Mouse (Mus musculus) liver, embryonic 15.5 days (tissue): Measurements from ENCODE around the gene Amh. TPM values are rescaled to one million over a fixed set of nuclear protein-coding genes. Genes with fewer than 3 reads are reported as not detected.

Experiments used
- ATAC-seq: fragments of 200-750 bp; cut with Nextera tagmentation; 2 replicates; pipeline ENCODE4 v1.8.0; 2017; ENCODE audit warnings: moderate number of reproducible peaks, mild to moderate bottlenecking, moderate library complexity; ENCODE audit not compliant: insufficient read depth
- H3K27ac ChIP-seq: fragments of 300-500 bp; sonication (generic); replicated peaks from 2 replicates; pipeline ENCODE4 v1.5.1; 2015; ENCODE audit warnings: mild to moderate bottlenecking, inconsistent platforms
- H3K27me3 ChIP-seq: fragments of 300-500 bp; sonication (generic); 2 replicates; pipeline ENCODE4 v1.6.1; 2015; ENCODE audit warnings: mild to moderate bottlenecking, inconsistent platforms
- H3K36me3 ChIP-seq: fragments of 300-500 bp; sonication (generic); replicated peaks from 2 replicates; pipeline ENCODE4 v1.6.1; 2015; ENCODE audit warnings: moderate library complexity, mild to moderate bottlenecking, inconsistent platforms
- H3K4me1 ChIP-seq: fragments of 300-500 bp; sonication (generic); replicated peaks from 2 replicates; pipeline ENCODE4 v1.6.1; 2015; ENCODE audit warnings: inconsistent platforms
- H3K4me2 ChIP-seq: fragments of 300-500 bp; sonication (generic); 2 replicates; pipeline ENCODE4 v1.6.1; 2015; ENCODE audit warnings: moderate library complexity, mild to moderate bottlenecking, inconsistent platforms
- H3K4me3 ChIP-seq: fragments of 300-500 bp; sonication (generic); replicated peaks from 2 replicates; pipeline ENCODE4 v1.5.1; 2015; ENCODE audit warnings: mild to moderate bottlenecking, inconsistent platforms
- H3K9ac ChIP-seq: fragments of 300-500 bp; sonication (generic); 2 replicates; pipeline ENCODE4 v1.6.1; 2015; ENCODE audit warnings: moderate library complexity, mild to moderate bottlenecking, inconsistent platforms
- H3K9me3 ChIP-seq: fragments of 300-500 bp; sonication (generic); replicated peaks from 2 replicates; pipeline ENCODE4 v1.6.1; 2016; ENCODE audit warnings: inconsistent platforms
- WGBS: fragments of 180-500 bp; shearing (Covaris S2); methylation state at CpG from one replicate; pipeline ENCODE4 v1.1.7; 2015; ENCODE audit warnings: mixed read lengths; ENCODE audit not compliant: insufficient replicate concordance; 5-methylcytosine and 5-hydroxymethylcytosine counted together
- polyA plus RNA-seq: library from polyadenylated mRNA; unstranded; fragments of >200 nt; fragmentation: Nextera tagmentation; extraction: Ambion mirVana; gene quantifications from 2 replicates; pipeline ENCODE4 v1.2.1, GENCODE M21; 2015

Amh gene
- polyA plus RNA-seq, 1 experiment from 2014 or later: 0.10 TPM

GRCm38 (mm10) chr10:80785963-80786362 is 19.1 kb upstream of the Amh start:
- no peak overlapping the region for H3K27ac ChIP-seq
- H3K9ac ChIP-seq: no peak overlapping the region
- H3K9me3 ChIP-seq: no peaks in the 10 kb centered on the region
- H3K27me3 ChIP-seq: no peaks in the 10 kb centered on the region
- H3K4me2 ChIP-seq: no peak overlapping the region
- peaks cover 99% of the 10 kb centered on the region for H3K36me3 ChIP-seq
- WGBS: 88% methylated on average over 11 of the region's 11 CpGs
- H3K4me1 ChIP-seq: no peaks in the 10 kb centered on the region
- H3K4me3 ChIP-seq: no peak overlapping the region
- ATAC-seq: no peak

- Histone ChIP-seq H3K27ac (no peak overlapping the region), H3K4me3 (no peak overlapping the region), H3K9me3 (no peaks in the 10 kb centered on the region), H3K27me3 (no peaks in the 10 kb centered on the region), H3K4me2 (no peak overlapping the region), H3K36me3 (peaks cover 99% of the 10 kb centered on the region), H3K9ac (no peak overlapping the region), H3K4me1 (peaks cover 4% of the 10 kb centered on the region)
- ATAC-seq: no peak
- WGBS: 57% methylated on average over 2 of the region's 2 CpGs
Measured at GRCm38 (mm10) chr10:80787517-80787916, 17.5 kb upstream of the Amh start.

GRCm38 (mm10) chr10:80790761-80791404 is 14.2 kb upstream of the Amh start:
- H3K36me3 ChIP-seq: peaks cover 98% of the 10 kb centered on the region
- peaks cover 9% of the 10 kb centered on the region for H3K4me1 ChIP-seq
- no peaks in the 10 kb centered on the region for H3K9me3 ChIP-seq
- WGBS: 88% methylated on average over 19 of the region's 19 CpGs
- no peaks in the 10 kb centered on the region for H3K27me3 ChIP-seq
- no peak overlapping the region for H3K9ac ChIP-seq
- H3K27ac ChIP-seq: no peak overlapping the region
- no peak overlapping the region for H3K4me2 ChIP-seq
- no peak for ATAC-seq
- no peak overlapping the region for H3K4me3 ChIP-seq

GRCm38 (mm10) chr10:80791476-80792174 is 13.4 kb upstream of the Amh start:
- Histone ChIP-seq H3K4me2 (no peak overlapping the region), H3K27ac (no peak overlapping the region), H3K4me1 (peaks cover 17% of the 10 kb centered on the region), H3K27me3 (no peaks in the 10 kb centered on the region), H3K4me3 (no peak overlapping the region), H3K36me3 (peaks cover 98% of the 10 kb centered on the region), H3K9ac (no peak overlapping the region), H3K9me3 (no peaks in the 10 kb centered on the region)
- no peak for ATAC-seq
- 77% methylated on average over 33 of the region's 33 CpGs for WGBS

GRCm38 (mm10) chr10:80792175-80793032 is 12.6 kb upstream of the Amh start:
- H3K4me3 ChIP-seq: no peak overlapping the region
- H3K27me3 ChIP-seq: no peaks in the 10 kb centered on the region
- H3K36me3 ChIP-seq: peaks cover 94% of the 10 kb centered on the region
- H3K9me3 ChIP-seq: no peaks in the 10 kb centered on the region
- no peak overlapping the region for H3K27ac ChIP-seq
- H3K4me2 ChIP-seq: no peak overlapping the region
- ATAC-seq: no peak
- peaks cover 24% of the 10 kb centered on the region for H3K4me1 ChIP-seq
- WGBS: 62% methylated on average over 41 of the region's 41 CpGs
- no peak overlapping the region for H3K9ac ChIP-seq

- Histone ChIP-seq H3K36me3 (peaks cover 86% of the 10 kb centered on the region), H3K4me3 (no peak overlapping the region), H3K9ac (no peak overlapping the region), H3K27ac (no peak overlapping the region), H3K27me3 (no peaks in the 10 kb centered on the region), H3K9me3 (no peaks in the 10 kb centered on the region), H3K4me1 (peaks cover 25% of the 10 kb centered on the region), H3K4me2 (no peak overlapping the region)
- no peak for ATAC-seq
- WGBS: 84% methylated on average over 13 of the region's 13 CpGs
Measured at GRCm38 (mm10) chr10:80793033-80793784, 11.8 kb upstream of the Amh start.

GRCm38 (mm10) chr10:80793803-80794202 is 11.2 kb upstream of the Amh start:
- no peak for ATAC-seq
- Histone ChIP-seq H3K9me3 (no peaks in the 10 kb centered on the region), H3K4me3 (no peak overlapping the region), H3K9ac (no peak overlapping the region), H3K4me2 (no peak overlapping the region), H3K36me3 (peaks cover 80% of the 10 kb centered on the region), H3K27me3 (no peaks in the 10 kb centered on the region), H3K27ac (no peak overlapping the region), H3K4me1 (peaks cover 25% of the 10 kb centered on the region)
- WGBS: 83% methylated on average over 4 of the region's 4 CpGs

GRCm38 (mm10) chr10:80794750-80795149 is 10.3 kb upstream of the Amh start:
- Histone ChIP-seq H3K4me3 (no peak overlapping the region), H3K36me3 (peaks cover 71% of the 10 kb centered on the region), H3K9ac (no peak overlapping the region), H3K4me2 (no peak overlapping the region), H3K4me1 (peaks cover 33% of the 10 kb centered on the region), H3K27me3 (no peaks in the 10 kb centered on the region), H3K27ac (no peak overlapping the region), H3K9me3 (no peaks in the 10 kb centered on the region)
- WGBS: 82% methylated on average over 8 of the region's 8 CpGs
- no peak for ATAC-seq

GRCm38 (mm10) chr10:80796307-80796848 is 8.7 kb upstream of the Amh start:
- Histone ChIP-seq H3K9me3 (no peaks in the 10 kb centered on the region), H3K4me3 (peak overlapping the region; percentile 84), H3K36me3 (peaks cover 68% of the 10 kb centered on the region), H3K4me2 (peak overlapping the region; percentile 89), H3K27ac (no peak overlapping the region), H3K4me1 (peaks cover 43% of the 10 kb centered on the region), H3K9ac (peak overlapping the region; percentile 92), H3K27me3 (no peaks in the 10 kb centered on the region)
- ATAC-seq: no peak
- 78% methylated on average over 9 of the region's 9 CpGs for WGBS

GRCm38 (mm10) chr10:80797186-80798149 is 7.6 kb upstream of the Amh start:
- peak; percentile 56 for ATAC-seq

More at GRCm38 (mm10) chr10:80797186-80798149, 7.6 kb upstream of the Amh start:
- peak overlapping the region; percentile 92 for H3K9ac ChIP-seq
- peak overlapping the region; percentile 98 for H3K27ac ChIP-seq
- no peaks in the 10 kb centered on the region for H3K27me3 ChIP-seq
- H3K4me2 ChIP-seq: peak overlapping the region; percentile 89
- 2% methylated on average over 59 of the region's 59 CpGs for WGBS
- peaks cover 68% of the 10 kb centered on the region for H3K36me3 ChIP-seq
- H3K4me3 ChIP-seq: peak overlapping the region; percentile 84
- H3K4me1 ChIP-seq: peaks cover 38% of the 10 kb centered on the region
- H3K9me3 ChIP-seq: no peaks in the 10 kb centered on the region
